Mouse (Mus musculus) testis, postnatal 10 days (tissue): ENCODE measurements around the gene Krt14.
A peak's percentile ranks its signal among the peaks of the same experiment; 100 is the strongest.
"Not testable (repeated sequence)": the region's sequence is repeated elsewhere in the genome, so short reads cannot be mapped to it uniquely, and the experiment has no call there.

Source experiments
- DNase-seq: peaks from one replicate; pipeline ENCODE4 v3.0.0; 2021; ENCODE audit warnings: low spot score

Gene Krt14

DNA sequence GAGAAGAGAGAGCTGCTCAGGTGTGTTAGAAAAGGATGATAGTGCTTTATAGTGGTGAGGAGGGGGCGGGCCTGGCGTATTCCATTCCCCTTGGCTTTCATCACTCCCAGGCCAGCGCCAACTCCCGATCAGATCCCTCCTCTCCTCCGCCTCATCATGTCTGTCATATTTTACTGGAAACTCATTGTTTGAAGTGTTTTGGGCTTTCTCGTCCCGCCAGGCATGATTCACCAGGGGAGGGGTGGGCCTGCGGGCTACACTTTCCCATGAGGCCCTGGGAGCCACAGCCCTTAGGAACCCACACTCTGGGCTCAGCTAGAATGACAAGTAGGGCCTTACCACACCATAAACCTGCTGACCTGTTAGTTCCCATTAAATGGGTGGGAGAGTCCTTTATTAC lies at the start of gene Krt14:
Gene Krt14 (minus strand): TSS at position 51 of the 400 bp plus-strand sequence.
- DNase-seq: no peak

- no peak for DNase-seq
Observed at GRCm38 (mm10) chr11:100255514-100255913, 48.2 kb upstream of the Krt14 start.

GRCm38 (mm10) chr11:100254360-100255090 lies 47.2 kb upstream of the Krt14 start:
- DNase-seq: no peak

DNA sequence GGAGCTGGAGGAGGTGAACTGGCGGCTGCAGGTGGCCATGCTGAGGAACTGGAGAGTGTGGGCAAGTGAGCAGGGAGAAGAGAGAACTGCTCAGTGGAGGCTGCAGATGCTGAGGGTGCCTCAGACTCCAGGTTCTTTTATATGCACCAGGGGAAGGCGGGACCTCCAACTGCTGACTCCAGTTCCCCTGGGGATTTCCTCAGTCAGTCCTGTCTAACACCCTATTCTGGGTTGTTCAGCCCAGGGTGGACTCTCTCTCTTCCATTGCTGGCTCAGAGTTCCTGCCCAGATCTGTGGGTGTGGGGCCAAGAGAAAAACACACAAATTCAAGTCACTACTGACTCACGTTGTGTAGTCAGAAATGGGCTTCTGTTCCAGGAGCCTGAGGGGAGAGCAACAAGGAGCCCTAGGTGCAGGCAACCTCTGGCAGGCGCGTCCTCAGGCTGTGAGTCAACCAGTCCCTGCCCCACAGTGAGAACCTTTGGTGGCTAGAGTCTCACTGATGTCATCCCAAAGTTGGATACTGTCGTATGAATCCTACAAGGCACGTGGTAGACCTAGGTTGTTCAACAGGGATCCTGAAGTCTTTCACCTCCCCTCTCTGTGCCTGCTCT lies 41.6 kb upstream of the Krt14 start, which contains the start of gene Krt16:
Gene Krt16 (minus strand): TSS at position 51 of the 614 bp plus-strand sequence.
- no peak for DNase-seq

- DNase-seq: not testable (repeated sequence)
Observed at GRCm38 (mm10) chr11:100246471-100246870, 39.1 kb upstream of the Krt14 start.

- DNase-seq: not testable (repeated sequence)
Observed at GRCm38 (mm10) chr11:100240272-100240671, 32.9 kb upstream of the Krt14 start.

GRCm38 (mm10) chr11:100221741-100222140 lies 14.4 kb upstream of the Krt14 start:
- DNase-seq: no peak

DNA sequence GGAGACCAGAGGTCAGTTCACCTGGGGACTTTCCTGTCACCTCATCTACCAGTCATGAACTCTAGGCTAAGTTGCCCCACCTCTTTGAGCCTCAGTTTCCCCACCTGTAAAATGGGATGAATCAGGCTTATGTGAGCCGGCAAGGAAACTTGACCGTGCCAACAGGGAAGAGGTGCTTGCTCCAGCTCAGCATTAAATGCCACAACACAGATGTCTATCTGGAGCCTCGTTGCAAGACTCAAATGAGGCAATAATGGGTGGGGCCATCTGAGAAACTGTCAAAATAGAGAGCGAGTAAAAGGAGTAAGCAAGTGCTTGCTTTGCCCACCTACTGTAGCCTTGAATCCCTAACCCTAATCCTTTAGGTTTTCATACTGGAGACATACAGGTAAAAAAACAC lies 12.0 kb upstream of the Krt14 start:
- no peak for DNase-seq

- no peak for DNase-seq
Observed at GRCm38 (mm10) chr11:100208542-100208941, 1.2 kb upstream of the Krt14 start.

GRCm38 (mm10) chr11:100203448-100203847 lies 3.9 kb downstream of the Krt14 start:
- DNase-seq: peak; percentile 77

GRCm38 (mm10) chr11:100202906-100203305 lies 4.4 kb downstream of the Krt14 start:
- DNase-seq: no peak

DNA sequence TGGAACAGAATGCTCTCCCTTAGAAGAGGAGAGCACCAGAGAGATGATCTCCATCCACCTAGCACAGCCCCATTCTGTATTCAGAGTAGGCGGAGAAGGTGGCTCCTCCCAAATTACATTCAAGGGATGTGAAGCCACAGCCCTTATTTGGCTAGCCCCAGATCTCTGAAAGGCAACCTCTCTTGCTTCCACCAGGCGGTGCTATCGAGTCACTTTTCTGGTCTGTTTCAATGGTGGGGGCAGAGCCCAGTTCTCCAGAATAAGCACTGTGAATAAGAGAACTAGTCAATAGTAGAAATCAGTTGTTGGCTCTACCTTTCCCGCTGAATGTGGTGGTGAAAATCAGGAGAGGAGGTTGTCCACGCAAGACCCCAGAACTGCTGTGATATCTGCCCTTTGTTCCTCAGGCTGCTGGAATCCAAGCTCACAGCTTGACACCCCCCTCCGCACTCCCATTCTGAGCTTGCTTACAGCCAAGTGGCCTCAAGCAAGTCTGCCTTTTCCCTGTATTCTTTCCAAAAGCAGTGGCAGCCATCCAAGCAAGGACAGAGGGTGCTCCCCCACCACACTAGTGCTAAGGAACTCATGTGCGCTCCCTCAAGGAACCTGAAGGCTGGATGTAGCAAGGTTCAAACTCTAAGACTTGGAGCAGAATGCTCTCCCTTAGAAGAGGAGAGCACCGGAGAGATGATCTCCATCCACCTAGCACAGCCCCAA lies 7.1 kb downstream of the Krt14 start:
- peak; percentile 67 for DNase-seq

DNA sequence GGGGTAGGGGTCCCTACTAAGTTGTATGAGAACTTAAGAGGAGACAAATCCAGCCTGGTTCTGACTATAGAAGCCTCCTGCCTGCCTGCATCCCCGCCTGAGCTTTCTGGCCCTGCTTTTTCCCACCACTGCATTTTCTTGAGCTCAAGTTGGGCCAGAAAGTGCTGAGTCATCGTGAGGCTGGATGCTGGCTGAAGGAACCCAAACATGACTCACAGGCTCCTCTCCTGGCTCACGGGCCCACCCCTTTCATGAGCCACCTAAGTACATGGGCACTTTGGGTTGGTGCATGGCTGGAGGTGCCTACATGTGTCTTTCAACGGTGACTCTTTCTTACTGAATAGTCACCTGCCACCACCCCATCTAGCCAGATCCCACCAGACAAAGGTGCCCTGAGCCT lies 8.7 kb downstream of the Krt14 start:
- DNase-seq: no peak

- no peak for DNase-seq
Observed at GRCm38 (mm10) chr11:100192992-100193391, 14.4 kb downstream of the Krt14 start, which contains the start of gene Krt9. Gene Krt9 (minus strand): TSS chr11:100193246.

GRCm38 (mm10) chr11:100191820-100192219 lies 15.5 kb downstream of the Krt14 start:
- no peak for DNase-seq

- no peak for DNase-seq
Observed at GRCm38 (mm10) chr11:100186736-100187135, 20.6 kb downstream of the Krt14 start.

DNA sequence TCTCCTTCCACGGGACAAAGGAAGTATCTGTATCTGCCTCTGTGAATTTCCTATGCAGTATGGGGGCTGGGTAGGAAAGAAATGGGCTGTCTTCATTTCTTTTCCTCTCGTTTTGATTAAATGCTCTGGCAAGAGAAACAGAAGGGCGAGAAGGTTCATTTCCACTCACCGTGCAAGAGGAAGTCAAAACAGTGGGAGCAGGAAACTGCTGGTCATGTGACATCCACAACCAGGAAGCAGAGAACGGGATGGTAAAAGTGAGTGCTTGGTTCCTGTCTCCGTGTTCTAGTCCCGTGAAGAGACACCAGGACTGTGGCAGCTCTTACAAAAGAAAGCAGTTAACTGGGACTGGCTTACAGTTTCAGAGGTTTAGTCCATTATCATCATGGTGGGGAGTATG lies 25.6 kb downstream of the Krt14 start:
- DNase-seq: no peak

GRCm38 (mm10) chr11:100179260-100179659 lies 28.1 kb downstream of the Krt14 start:
- DNase-seq: no peak

DNA sequence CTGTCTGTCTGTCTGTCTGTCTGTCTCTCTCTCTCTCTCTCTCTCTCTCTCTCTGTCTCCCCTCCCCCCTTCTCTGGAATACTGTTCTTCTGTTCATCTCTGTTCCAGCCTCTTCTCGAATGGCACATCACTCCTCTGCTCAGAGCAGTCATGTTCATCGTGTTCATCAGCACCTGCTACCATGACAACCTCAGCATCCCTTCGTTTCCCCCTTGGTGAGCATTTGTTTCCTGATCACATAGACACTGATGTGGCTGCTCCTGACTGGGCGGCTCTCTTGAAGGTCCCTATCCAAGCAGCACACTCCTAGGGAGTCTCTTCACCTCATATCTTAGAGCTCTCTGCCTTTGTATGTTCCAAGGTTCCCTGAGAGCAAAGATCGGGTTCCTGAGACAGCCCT lies 29.0 kb downstream of the Krt14 start:
- DNase-seq: no peak

DNA sequence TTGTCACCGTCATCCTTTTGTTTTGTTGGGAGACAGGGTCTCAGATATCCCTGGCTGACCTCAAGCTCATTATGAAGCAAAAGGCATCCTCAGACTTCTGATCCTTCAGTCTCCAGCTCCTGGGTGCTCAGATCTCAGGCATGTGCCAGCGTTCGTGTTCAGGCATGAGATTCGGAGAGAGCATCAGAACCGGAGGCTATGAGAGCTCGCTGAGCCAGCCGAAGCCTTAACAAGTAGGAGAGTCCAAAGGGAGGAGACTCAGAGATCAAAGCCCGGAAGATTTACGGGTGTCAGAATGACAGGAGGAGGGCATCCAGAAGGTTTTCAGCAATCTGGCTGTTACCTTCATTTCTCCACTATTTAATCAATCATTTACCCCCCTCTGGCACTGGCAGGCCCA lies 30.6 kb downstream of the Krt14 start:
- no peak for DNase-seq

DNA sequence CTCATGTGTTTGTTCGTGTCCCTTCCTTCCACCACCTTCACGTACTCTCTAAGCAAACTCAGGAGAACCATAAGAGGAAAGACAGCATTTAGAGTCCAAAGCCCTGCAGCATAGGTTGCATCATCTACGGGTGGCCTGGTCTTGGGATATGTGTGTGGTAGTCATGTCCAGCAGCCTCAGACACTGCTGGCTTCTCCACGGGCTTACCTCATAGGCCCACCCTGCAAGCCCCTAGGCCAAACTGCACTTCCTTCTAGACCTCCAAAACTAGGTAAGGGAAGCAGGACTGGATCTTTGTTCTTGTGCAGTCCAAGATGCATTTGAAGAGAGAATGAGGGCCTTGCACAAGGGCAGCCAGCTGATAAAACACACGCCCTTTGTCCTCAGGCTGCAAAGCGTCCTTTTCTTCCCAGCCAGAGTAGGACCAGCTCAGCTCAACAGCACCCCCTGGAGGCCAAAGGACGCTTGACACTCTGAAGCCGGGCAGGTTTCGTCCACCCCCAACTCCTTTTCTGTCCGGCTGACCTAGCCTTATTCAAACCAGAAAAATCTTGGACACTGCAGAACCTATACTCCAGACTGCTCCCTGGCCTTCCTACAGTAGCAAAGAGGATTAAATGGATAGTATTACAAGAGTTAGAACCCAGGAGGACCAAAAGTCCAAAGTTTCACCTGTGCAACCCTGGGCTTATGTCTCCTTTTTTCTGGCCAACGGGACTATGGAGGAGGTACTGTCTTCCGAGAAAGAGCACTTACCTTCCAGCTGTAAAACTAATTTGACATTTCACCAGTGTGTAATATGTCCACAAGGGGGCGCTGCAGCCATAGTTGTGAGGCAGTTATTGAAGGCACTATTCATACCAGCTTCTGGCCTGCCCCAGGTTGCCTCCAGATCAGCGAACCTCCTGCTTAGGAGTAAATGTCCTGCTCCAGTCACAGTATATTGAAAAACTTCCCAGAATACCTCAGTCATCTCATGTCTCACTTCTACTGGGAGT lies 38.3 kb downstream of the Krt14 start:
- peak; percentile 92 for DNase-seq

GRCm38 (mm10) chr11:100168071-100168470 lies 39.3 kb downstream of the Krt14 start:
- peak; percentile 72 for DNase-seq
